Mouse (Mus musculus): ENCODE measurements around the gene Grhl3.

Gene Grhl3

DNA sequence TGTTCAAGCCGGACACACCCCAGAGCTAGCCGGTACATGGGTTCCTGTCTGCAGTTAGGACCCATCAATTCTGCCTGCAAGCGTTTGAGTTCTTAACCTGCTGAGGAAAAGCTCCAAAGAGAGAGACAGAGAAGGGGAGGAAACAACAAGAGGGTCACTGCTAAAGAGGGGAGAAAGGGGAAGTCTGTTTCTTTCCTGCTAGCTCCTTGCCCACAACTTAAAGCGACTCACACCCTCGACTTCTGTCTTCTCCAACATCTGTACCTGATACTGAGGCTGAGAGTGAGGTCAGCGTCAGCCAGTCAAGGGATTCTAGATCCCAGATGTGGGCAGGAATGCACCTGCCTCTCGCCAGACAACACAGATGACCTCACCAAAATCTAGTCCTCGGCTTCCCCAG is 1.2 kb downstream of the Grhl3 start:
- no peak for DNase-seq

DNA sequence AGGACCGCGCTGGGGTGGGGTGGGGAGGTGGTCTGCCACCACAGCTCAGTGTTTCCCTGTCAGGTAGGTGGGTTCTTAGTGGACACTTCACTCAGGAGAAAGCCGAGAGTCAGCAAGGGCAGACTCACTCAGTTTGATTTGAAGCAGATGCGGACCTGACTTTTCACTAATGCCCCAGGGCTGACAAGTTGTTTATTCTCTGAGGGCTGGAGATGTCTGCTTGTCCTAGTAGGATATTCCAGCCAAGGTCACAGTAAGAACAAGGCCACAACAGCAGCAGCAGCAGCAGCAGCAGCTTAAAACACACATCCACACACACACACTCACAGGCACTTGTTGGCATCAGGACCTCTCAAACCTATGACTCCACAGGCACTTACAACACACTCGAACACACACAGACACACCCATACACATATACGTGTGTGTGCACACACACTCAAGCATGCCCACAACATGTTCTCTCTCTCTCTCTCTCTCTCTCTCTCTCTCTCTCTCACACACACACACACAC is 2.3 kb downstream of the Grhl3 start:
- DNase-seq = no peak

DNA sequence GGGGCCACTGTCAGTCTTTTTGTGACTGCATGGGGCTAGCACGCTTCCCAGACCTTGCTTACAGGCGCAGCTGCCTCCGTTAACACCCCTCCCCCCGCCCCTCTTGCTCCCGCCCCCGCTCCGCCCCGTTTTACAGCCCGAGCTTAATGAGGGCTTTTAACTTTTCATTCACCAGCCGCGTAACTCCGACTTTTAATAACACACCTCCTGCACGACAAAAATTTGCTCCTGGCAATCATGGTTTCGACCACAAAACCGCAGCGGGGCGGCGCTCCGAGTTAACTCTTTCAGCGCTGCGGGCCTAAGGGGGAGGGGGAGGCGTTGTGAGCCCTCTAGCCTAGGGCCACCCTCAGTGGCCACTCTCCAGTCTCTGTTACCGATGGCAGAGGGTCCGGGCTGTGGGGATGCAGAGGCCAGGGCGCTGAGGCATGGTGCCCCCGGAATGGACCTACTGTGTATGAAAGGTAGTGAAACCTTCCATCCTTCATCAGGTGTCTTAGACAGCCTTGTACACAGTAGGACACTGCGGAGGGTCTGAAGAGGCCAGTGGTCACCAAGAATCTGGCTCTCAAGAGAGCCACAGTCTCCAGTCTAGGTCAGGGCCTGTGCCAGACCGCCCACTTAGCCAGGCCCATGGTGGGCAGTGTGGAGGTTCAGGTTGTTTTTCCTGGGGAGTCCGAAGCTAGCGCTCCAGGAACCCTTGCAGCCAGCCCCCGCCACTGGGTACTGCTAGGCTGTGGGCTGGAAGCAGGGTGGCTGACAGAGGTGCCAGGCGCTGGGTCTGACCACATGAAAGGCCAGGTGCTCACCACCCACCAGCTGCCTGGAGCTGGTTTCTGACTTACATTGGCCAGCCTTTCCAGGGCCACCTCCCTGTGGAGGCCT is 3.0 kb downstream of the Grhl3 start:
- peak; percentile 64 for DNase-seq

DNA sequence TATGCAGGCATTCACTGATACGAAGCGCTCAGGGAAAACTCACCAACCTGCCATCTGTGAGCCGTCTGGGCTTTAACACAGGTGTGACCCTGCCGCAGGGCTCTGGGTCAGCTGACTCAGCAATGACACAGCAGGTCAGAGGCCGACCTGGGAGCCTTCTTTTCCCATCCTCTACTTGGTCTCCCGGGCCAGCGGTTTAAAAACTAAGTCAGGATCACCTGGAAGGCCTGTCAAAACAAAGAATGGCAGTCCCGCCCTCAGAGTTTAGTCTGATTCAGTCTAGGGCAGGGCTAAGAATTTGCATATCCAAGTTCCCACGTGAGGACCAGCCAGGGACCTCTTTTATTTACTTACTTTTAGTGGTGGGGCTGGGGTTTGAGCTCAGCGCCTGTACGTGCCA is 4.2 kb downstream of the Grhl3 start:
- DNase-seq = peak; percentile 41

DNA sequence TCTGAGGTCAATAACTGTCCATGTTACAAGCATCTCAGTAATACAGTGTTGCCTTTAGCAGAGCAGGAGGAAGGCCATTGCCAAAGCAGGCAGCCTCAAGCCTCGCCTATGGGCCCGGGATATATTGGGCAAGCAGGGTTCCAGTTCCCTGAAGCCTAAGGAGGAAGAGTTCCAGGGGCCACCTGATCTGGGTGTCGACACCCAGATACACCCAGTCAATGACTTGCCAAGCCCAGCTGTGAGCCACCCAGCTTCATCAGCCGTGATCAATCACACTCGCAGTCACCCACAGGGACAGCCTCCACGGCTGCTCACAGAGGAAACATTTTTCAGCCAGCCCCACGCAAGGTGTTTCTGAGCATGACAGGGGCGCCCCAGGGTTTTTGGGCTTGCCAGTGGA is 5.9 kb downstream of the Grhl3 start:
- no peak for DNase-seq

DNA sequence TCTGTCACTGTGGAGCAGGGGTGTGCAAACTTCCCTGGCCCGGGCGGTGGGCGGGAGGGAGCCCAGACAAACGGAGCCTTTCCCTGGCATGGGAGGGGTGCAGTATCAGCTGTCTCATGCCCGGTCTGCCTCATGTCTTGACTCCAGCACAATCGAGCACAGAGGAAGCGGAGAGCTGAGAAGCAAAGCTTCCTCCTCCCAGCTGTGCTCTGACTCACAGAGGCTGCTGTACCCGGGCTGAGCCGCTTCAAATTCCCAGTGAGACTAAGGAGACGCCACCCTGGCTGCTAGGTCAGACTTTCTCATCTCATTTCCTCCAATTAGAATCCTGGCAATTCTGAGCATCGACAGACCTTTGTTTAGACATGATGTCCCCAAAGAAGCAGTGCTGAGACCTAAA is 6.4 kb downstream of the Grhl3 start:
- peak; percentile 34 for DNase-seq

DNA sequence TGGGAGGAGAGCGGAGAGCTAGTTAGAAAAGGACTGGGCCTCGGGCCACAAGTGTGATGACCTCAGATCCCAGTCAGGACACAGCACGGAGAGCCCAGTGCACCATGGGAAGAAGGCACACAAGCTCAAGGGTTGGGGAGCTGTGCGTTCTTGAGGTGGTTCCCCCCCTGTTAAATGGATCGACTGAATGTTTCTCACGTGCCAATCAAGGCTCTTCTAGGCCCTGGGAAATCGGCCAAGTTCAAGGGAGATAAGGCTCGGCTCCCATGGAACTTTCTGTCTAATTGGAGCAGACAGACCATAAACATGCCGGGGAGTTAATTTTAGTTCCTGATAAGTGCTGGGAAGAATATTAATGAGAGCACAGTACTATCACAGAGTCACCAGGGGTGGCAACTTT is 8.0 kb downstream of the Grhl3 start:
- DNase-seq = peak; percentile 67

DNA sequence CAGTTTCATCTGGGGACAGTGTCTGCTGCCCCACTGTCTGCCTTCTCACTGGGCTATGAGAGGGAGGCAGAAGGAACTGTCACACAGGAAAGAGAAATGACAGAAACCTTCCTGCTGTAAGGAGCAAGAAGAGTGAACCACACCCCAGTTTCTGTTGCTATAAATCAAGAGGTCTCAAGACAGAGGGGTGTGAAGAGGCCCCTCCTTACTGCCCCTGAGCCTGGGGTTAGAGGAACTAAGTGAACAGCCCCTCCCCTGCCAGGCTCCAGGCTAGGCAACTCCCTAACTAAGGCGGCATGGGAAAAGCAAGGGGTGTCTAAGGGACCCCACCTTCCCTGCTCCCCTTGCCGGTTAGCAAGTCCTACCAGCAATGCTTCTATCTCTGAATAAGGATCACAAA is 9.6 kb downstream of the Grhl3 start:
- no peak for DNase-seq

DNA sequence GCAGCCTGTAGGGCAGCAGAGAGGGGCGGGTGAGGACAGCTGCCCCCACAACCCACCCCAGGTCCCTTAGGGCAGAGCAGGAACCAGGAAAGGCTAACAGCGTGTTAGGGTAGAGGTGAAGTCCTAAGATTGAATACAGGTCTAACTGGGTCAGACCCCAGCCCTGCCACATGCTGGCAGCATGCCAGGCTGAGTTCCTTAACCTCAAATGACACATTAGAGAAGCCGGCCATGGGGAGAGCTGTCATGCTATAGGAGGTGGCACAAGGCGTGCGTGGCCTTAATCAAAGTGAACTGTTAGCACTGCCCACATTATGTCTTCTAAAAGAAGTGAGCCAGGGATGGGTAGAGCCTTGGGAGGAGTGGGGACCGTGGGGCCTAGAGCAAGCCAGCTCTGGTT is 24.1 kb downstream of the Grhl3 start:
- peak; percentile 42 for DNase-seq

DNA sequence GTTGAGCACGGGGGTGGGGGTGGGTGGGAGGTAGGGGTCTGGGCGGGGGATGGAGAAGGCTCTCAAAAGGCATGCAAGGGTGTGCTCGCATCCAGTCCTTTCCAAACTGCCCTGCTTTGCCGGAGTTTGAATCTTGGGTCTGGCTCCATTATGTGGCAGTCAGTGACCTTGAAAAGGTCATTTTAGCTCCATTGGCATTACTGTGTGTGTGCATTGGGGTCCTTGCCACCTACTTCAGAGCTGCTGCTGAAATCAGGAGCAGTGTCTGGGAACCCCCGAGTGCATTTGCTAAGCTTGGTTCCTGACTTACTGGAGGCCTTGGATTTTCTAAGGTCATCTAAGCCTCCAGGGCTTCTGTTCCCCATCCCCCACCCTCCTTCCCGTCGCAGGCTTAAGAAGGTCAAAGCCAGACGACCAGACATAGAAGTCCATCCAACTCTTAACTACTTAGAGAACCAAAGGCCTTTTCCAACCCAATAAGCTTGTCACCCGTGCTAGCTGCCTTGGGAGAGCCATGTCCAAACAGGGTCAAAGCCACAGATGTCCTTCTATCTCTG is 24.8 kb downstream of the Grhl3 start:
- DNase-seq = peak; percentile 51

DNA sequence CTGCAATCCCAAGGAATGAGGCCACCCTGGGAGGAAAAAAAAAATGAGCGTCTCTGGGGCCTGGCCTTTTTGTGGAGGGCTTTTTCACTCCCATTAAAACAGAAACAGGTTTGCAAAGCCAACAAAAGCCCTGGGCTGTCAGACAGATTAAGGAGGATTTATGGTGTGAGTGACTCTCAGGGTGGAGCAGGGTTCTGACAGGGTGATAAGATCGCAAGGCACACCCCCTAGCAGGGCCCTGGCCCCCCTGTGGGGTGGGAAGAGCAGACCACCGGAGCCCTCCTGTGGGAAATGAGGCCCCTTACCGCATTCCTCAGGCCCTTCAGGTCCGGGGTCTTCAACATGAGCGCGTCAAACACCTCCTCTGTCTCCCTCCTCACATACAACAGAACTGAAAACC is 25.3 kb downstream of the Grhl3 start:
- no peak for DNase-seq

DNA sequence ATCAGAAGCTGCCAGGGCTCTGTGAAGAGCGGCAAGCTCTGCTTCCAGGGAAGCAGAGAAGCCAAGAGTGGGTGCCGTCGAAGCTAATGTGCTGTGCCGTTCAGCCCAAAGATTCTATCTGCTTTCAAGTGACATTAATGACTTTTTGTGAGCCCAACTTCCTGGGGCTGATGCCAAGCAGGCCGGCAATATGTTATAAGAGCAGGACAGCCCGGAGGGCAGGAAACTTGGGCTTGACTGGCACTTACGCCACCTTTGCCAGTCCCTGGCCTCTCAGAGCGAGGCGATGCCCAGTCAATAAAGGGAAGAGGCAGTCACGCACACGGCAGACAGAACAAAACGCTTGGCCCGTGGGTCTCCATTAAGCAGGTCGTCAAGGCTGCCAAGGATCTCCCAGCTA is 25.9 kb downstream of the Grhl3 start:
- peak; percentile 33 for DNase-seq

DNA sequence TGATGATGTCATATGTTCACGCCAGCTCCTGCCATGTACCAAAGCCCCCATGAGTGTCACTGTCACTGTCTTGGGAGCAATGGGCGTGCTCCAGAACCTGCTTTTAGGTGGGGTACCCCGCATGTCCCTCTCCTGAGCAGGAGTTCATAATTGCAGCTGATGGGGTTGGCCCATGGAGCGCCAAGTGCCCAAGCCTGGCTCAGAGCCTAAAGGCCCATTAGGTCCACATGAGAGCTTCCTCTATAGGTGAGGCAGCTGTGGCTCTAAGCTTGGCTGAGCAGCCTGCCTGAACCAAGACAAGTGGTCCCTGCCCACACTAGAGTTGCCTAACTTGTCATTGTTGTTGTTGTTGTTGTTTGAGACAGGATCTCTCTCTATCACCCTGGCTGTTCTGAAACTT is 26.6 kb downstream of the Grhl3 start:
- no peak for DNase-seq

DNA sequence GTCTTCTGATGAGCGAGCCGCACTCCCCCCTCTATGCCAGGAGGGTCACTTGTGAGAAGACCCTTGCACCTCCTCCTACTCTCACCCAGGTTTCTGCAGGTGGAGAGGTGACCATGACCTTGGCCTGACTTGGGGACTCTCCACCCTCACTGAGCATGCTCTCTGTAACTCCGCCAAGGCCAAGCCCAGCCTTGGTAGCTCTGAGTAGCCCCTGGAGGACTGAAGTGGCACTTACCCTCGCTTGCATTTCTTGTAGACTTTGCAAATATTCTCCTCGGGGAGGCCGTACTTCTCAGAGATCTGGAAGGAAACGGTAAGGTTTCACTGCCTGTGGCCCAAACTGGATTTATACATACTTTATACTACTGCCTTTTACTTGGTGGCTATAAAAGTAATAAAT is 27.4 kb downstream of the Grhl3 start:
- DNase-seq = no peak

DNA sequence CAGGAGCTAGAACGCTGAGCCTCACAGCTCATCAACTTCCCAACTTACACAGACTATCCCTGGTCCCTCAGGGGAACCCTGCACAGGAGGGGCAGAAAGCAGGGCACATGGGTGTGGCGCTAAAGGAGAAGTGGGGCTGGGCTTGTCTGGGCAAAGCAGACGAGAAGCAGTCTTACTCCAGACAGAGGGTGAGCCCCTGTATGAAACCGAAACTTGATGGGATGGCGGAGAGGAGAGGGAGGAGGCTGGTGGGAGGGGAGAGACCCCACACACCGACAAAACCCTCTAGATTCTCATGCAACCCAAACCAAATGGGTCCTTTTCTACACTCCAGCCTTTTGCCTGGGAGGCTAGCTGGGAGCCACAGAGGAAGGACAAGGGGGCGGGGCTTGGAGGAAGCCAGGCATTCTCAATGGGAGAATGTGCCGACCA is 28.3 kb downstream of the Grhl3 start:
- peak; percentile 45 for DNase-seq

DNA sequence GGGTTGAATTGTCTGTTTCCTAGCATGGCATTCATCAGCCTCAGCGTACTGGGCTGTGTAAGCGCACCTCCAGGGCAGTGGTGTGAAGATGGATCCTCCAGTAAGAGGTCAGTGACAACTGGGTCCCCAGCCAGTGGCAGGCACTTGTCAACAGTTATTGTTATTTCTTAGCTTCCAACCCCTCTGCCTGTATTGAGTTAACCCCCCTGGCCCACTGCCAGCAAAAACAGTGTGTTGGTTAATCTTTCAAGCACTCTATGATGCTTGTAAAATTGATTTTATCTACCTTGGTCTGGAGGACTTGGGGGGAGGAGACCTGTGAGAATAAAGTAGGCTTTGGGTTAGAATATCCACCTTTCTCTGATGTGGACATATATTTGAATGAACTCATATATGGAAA is 29.1 kb downstream of the Grhl3 start:
- DNase-seq = peak; percentile 60

DNA sequence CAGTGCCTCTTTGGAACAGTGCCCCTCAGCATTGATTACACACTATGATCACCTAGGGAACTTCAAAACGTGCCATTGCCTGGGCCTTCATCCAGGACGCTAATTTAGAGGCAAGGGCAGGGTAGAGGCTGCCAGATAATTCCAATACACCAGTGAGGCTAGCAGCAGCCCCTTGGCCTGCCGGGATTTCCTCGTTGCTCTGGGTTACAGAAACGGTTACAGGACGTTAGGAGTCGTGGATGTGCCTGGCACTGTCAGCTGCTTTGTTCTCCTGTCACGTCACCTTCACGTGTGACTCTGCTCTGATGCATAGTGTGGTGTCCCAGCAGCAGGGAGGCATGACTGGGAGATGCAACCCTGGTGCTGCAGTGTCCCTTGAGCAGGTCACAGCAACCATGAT is 33.4 kb downstream of the Grhl3 start:
- no peak for DNase-seq

DNA sequence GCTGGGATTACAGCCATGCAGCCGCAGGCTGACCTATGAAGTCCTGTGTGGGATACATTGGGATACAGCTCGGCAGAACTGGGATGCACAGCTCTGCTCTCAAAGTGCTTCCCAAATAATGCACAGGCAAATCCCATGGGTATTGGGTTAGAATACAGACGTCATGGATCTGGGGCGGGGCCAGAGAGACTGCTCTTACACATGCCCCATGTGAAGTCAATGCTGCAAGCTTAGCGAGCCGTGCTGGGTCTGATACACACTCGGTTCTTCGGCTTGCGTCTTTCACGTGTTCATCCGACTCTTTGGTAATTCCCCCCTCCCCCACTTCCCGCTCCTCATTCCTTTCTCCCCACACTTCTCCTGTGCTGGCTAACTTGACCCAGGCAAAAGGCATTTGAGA is 34.4 kb downstream of the Grhl3 start:
- no peak for DNase-seq

DNA sequence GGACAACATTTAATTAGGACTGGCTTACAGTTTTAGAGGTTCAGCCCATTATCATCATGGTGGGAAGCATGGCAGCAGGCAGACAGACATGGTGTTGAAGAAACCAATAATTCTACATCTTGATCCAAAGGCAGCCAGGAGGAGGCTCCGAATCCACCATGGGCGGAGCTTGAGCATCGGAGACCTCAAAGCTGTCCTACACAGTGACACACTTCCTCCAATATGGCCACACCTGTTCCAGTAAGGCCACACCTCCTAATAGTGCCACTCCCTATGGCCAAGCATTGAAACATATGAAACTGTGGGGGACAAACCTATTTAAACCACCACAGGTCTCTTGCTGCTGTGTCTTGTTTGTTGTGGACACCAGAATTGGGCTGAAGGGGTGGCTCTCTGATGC is 38.4 kb downstream of the Grhl3 start:
- DNase-seq = no peak

DNA sequence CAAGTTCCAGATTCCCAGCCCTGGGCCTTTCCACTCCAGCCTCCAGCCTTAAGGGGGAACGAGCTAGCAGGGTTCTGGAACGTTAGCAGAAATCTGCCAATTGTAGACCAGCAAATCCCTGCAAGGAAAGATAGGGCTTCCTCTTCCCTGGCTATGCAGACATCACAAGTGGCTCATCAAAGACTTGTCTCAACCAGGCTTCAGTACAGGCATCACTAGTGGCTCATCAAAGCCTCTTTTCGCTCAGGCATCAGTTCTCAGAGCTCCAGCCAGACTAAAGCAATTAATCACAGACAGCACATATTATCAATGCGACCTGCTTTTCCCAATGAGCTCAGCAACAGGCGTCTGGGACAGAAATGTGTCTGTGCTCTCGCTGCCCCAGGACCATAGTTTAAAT is 40.4 kb downstream of the Grhl3 start:
- no peak for DNase-seq

DNA sequence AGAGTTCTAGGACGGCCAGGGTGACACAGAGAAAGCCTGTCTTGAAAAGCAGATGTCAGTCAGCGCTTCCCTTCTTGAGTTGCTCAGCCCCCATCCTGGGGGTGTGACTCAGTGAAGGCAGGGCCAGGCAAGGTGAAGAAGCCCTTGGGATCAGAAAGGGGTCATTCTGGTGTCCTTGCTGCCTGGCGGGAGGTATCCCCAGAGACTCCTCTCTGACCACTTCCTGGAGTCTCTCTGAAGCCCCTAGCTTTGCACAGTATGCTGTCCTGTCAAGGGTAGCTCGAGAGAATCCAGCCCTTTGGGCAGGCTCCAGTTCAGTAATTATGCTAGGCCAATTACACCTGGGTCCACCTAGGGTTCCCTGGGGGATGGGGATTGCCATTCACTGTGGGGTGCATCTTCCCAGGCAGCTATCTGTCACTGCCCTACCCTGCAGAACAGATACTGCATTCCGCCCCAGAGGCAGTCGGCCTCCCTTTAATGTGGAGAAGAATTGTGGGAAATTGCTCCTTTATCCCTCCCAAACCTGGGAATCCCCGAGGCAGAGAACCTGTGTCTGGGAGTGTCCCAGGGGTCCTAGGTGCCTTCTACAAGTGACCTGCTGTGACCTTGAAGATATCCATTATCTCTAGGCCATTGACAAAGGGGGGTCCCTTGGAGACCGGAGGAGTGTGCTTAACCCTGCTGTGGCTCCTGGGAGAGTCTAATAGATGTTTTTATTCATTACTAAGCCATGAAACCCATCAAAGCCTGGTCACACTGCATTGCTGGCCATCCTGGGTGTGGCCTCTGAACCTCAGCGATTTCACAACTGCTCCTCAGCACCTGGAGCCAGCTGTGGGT is 41.4 kb downstream of the Grhl3 start:
- no peak for DNase-seq

DNA sequence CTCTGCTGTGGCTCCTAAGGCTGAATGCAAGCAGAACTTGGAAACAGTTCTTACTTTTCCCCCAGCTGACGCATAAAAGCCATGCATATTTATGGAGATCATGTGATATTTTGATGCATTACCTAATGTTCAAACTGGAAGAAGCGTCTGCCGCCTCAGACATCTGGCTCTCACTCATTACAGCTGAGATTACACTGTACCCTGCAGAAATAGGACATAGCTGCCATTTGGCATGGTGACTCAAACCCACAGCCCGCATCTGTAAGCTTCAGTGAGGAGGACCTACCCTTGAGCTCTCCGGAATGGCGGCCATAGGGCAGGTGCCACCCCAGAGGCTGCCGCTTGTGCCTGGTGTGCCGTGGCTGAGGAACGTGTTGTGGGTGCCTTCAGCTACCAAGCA is 42.2 kb downstream of the Grhl3 start:
- no peak for DNase-seq

DNA sequence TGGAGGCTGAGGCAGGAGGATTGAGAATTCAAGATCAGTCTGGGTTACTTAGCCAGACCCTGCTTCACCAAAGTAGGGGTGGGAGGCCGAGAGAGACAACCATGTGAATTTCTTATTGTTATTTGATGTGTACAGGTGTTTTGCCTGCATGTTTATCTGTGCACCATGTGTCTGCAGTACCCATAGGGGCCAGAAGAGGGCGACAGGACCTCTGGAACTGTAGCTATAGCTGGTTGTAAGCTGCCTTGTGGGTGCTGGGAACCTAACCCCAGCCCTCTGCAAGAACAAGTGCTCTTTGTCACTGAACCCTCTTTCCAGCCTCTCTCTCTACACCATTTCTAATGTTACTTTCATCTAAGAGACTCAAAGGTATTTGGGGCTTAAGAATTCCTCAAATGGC is 43.2 kb downstream of the Grhl3 start:
- no peak for DNase-seq

Data from kidney, postnatal 10 days (tissue).